Mouse (Mus musculus) ES-Bruce4 (cell line): ENCODE measurements around the gene Caln1.

Source experiments
- CTCF ChIP-seq: IDR thresholded peaks from one replicate; pipeline ENCODE4 v1.8.1; 2011; ENCODE audit warnings: low read depth, low read length
- POLR2A ChIP-seq: IDR thresholded peaks from one replicate; pipeline ENCODE4 v1.8.1; 2011; ENCODE audit warnings: low read length; ENCODE audit not compliant: insufficient read depth

DNA sequence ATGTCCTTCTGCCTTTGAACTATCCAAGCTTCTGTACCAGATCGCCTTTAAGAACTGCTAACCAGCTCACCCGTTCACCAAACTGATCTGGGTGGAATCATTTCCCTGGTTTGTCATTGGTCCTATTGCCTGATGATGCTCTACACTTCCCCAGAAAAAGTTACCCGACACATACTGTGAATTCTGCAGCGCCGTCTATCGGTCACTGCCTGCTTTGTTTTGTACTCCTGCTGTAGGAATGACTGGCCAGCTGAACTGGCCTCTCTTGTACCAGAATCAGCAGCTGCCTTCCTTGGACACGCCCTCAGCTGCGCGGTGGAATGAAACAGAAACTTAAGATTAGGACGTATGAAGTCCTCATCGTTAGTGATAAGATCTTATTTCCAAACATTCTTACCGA is 107.5 kb downstream of the Caln1 start:
- TF ChIP-seq CTCF (no peak), POLR2A (no peak)
